Mouse (Mus musculus): ENCODE data around the gene Bicc1.

GRCm38 (mm10) chr10:71183339-71184031 lies 24.0 kb upstream of the Bicc1 start:
- TF ChIP-seq CTCF (IDR thresholded peaks at IDR 0.05; ENCODE audit: control insufficient read depth, insufficient read depth, insufficient replicate concordance, low read depth, low read length) (no peak), POLR2A (IDR thresholded peaks at IDR 0.05; ENCODE audit: control insufficient read depth, low read depth, low read length) (no peak)
